Mouse (Mus musculus) kidney, embryonic 16.5 days (tissue): Measurements from ENCODE around the gene Nat8l. TPM values are rescaled to one million over a fixed set of nuclear protein-coding genes. Genes with fewer than 3 reads are reported as not detected.

Experiments
- polyA plus RNA-seq: library from polyadenylated mRNA; unstranded; fragments of >200 nt; fragmentation: Nextera tagmentation; extraction: Ambion mirVana; gene quantifications from 2 replicates; pipeline ENCODE4 v1.2.1, GENCODE M21; 2015

Gene Nat8l
- polyA plus RNA-seq, 1 experiment from 2014 or later = 0.35 TPM

Other genes with a start within 250 kb of the Nat8l start
- 47.0 and 49.5 TPM in 2 replicates for gene Letm1, start 213.2 kb upstream of the Nat8l start, polyA plus RNA-seq
- 40.2 and 46.6 TPM in 2 replicates for gene Nsd2, start 175.3 kb upstream of the Nat8l start, polyA plus RNA-seq
- 64.1 and 70.2 TPM in 2 replicates for gene Nelfa, start 59.6 kb upstream of the Nat8l start, polyA plus RNA-seq
- 91.1 and 91.5 TPM in 2 replicates for gene Gm1673, start 12.6 kb upstream of the Nat8l start, polyA plus RNA-seq
- 0.45 and 1.2 TPM in 2 replicates for gene Poln, start 173.5 kb downstream of the Nat8l start, polyA plus RNA-seq
- gene Haus3, start 173.5 kb downstream of the Nat8l start, polyA plus RNA-seq = 33.7 and 36.0 TPM in 2 replicates
- 50.2 and 50.9 TPM in 2 replicates for gene Mxd4, start 191.7 kb downstream of the Nat8l start, polyA plus RNA-seq